Mouse (Mus musculus): ENCODE measurements around the gene Tssc4.
A peak's percentile ranks its signal among the peaks of the same experiment; 100 is the strongest.

The Tssc4 gene

GRCm38 (mm10) chr7:143109696-143110095 lies 40.6 kb downstream of the Tssc4 start:
- no peak for DNase-seq (ENCODE audit: low read depth, low spot score)

DNA sequence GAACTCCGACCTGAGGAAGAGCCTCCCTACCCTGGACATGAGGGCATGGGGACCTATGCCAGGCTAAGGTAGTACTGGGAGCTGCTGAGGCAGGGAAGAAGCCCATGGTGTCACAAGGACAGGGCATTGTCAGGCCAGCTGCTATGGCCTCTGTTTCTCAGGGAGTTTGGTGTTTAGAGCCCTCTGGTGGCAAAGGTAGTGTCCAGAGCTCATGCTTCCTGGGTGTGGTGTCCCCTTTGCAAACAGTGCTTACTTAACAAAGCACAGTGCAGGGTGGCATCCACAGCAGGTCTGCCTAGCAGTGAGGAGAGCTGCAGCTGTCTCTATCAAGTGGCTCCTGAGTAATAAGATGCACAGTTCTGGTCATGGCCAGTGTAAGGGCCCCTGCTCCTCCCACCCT lies 41.8 kb downstream of the Tssc4 start:
- DNase-seq (ENCODE audit: low read depth, low spot score), result no peak

DNA sequence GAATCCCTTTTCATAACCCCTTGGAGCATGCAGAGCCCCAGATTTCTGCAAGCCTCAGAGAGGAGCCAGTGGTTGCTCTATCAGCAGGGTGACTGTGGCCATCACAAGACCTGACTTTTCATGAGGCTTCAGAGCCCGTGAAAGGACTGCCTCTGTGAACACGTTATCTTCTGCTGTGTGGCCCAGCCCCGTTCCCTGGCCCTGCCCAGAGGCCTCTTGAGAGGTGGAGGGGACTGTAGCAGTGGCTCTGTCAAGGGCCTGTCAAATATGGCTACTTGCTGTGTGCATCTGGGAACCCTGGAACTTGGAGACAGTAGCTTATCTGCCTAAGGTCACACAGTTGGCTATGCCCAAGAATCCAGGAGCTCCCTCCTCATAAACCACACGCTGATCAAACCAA lies 42.7 kb downstream of the Tssc4 start:
- no peak for DNase-seq (ENCODE audit: low read depth, low spot score)

DNA sequence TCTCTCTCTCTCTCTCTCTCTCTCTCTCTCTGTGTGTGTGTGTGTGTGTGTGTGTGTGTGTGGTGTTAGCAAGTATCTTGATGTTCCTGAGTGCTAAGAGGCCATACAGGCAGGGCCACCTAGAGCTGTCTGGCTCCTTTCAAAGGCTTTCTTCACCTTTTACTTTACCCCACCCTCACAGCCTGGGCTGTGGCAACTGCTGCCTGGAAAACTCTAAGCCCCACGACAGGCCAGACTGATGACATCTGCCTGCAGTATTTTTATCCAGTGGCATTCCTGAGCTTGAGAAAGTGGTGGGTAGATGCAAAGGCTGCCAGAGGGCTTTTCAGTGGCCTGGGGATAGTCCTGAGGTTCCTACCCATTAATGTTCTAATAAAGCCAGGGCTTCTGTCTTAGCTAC lies 43.3 kb downstream of the Tssc4 start:
- DNase-seq (ENCODE audit: low read depth, low spot score), result no peak

DNA sequence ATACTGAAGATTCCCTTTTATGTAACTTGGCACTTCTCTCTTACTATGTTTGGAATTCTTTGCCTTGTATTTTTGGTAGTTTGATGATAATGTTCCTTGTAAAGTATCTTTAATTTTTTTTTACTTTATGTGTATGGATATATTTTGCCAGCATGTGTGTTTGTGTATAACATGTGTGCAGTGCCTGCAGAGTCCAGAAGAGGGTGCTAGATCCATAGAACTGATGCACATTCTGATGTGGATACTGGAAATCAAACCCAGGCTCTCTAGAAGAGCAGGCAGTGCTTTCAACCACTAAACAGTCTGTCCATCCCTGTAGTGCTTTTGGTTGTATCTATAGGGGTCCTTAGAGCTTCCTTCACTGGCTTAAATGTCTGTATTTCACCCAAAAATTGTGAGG lies 45.7 kb downstream of the Tssc4 start:
- DNase-seq (ENCODE audit: low read depth, low spot score), result no peak

DNA sequence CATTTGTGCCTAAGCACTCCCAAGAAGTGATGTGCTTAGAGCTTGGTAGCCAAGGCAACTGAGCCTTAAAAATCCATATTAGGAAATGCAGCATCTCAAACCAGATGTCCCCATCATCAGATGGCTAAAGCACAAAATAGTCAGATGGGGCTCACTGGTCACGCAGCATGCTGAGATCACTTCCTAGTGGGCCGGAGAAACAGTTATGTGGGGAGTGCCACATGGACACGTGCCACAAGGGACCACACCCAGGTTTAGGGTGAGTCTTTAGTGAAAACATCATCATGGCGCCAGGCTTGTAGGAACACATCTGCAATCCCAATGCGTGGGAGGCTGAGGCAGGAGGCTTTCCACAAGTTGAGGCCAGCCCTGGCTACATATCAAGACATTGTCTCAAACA lies 47.5 kb downstream of the Tssc4 start:
- DNase-seq (ENCODE audit: low read depth, low spot score), result no peak

GRCm38 (mm10) chr7:143119407-143119806 lies 50.4 kb downstream of the Tssc4 start:
- DNase-seq (ENCODE audit: low read depth, low spot score), result peak; percentile 4

DNA sequence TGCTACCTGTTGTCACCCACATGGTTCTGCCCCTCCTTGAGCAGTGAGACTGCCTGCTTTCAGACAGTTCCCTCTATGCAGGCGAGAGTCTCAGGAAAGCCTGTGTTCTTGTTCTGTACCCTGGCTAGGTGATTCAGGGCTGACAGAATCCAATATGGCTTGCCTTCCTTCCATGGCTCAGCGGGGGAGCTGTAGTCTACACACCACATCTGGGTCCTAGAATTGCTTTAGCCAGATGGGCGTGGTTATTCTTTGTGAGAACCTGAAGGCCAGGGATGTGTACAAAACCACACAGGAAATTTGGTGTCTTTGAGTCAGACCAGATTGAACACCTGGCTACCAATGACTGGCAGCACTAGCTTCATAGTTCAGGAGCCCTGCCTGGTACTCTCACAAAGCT lies 50.8 kb downstream of the Tssc4 start:
- DNase-seq (ENCODE audit: low read depth, low spot score), result peak; percentile 26
